Mouse (Mus musculus): ENCODE data around the gene Vwa1. TPM values are rescaled to one million over a fixed set of nuclear protein-coding genes. Genes with fewer than 3 reads are reported as not detected.
A peak's percentile ranks its signal among the peaks of the same experiment; 100 is the strongest.
"Not testable (repeated sequence)": the region's sequence is repeated elsewhere in the genome, so short reads cannot be mapped to it uniquely, and the experiment has no call there.

The Vwa1 gene
- 10 to 100 TPM in 1 of 2 experiments, 1 to 10 TPM in 1; 3.8 to 12.3 TPM for total RNA-seq (2021)
- long read RNA-seq, experiment 1, transcript Vwa1-201 (4 exons, 3,623 nt): major isoform, 32 of 41 reads
- long read RNA-seq, experiment 1, partial matches to known transcripts: 4 of 41 reads
- long read RNA-seq, experiment 1, other reads (novel, unspliced or antisense): 5 of 41 reads
- long read RNA-seq, experiment 2, transcript Vwa1-201 (4 exons, 3,623 nt): major isoform, 28 of 32 reads
- long read RNA-seq, experiment 2, partial matches to known transcripts: 3 of 32 reads
- long read RNA-seq, experiment 2, other reads (novel, unspliced or antisense): 1 of 32 reads

DNA sequence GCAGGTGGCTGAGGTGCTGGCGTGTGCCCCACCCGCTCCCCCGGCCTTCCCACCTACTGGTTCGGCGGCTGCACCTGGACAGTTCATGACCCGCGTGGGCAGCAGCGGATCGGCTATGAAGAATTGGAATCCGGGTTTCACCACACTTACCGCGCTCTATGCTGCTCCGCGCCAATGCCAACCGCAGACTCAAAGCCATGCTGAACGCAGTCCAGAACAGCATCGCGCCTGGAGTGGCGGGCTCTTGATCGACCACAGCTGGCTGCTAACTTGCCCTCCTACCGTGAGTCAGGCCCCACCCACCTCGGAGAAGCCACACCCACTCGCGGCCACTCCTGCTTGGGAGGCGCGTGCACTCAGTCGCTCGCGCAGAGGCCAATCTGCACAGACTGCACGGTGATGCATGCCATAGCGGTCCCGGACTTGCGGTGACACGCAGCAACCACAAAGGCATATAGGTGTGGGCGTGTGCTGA, at the start of gene Vwa1:
TSS of gene Vwa1 (minus strand) at position 419 of the 475 bp plus-strand sequence.
- peak; percentile 86 to 88 for DNase-seq (ENCODE audit: low spot score in 2 of 2)

DNA sequence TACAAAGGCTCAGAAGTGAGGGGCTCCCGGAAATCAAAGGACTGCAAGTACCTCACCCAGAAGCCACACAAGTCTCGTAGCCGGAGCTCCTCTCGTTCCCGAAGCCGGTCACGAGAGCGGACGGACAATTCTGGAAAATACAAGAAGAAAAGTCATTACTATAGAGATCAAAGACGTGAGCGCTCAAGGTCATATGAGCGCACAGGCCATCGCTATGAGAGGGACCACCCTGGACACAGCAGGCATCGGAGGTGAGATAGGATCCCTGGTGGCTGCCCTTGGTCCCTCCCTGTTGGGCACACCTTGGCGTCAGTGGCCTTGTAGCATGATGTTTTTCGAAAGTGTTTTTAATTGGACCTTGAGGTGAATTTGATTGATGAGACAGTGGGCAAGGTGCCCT, 48.9 kb upstream of the Vwa1 start:
- no peak for DNase-seq (ENCODE audit: low spot score in 2 of 2)

DNA sequence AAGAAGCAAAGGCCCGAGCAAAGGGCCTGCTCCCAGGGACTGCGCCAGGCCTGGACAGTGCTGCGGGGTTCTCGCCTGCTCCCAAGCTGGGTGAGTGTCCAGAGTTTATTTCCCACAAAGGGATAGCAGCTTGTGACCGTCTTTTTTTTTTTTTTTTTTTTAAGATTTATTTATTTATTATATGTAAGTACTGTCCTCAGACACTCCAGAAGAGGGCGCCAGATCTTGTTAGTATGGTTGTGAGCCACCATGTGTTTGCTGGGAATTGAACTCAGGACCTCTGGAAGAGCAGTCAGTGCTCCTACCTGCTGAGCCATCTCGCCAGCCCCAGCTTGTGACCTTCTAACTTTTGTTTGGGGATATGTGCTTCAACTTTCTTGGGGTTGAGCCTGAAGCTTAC, 46.5 kb upstream of the Vwa1 start:
- DNase-seq (ENCODE audit: low spot score in 2 of 2): no peak

DNA sequence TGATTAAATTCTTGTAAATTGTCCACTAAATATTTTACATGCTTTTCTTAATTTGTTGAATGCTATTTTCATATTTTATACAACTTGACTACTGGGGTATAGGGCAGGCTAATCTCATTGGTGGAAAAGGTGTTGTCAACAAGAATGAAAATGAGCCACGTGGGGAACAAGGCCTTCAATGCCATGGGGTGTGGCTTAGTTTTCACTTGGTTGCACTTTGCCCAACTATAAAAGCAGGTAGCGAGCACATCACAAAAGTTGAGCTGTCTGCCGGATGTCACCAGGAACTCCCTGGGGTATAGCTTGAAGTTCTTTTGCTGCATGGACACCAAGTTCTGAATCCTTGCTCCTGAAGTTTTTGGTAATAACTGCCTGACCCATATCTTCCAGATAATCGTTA, 43.0 kb upstream of the Vwa1 start:
- no peak for DNase-seq (ENCODE audit: low spot score in 2 of 2)

DNA sequence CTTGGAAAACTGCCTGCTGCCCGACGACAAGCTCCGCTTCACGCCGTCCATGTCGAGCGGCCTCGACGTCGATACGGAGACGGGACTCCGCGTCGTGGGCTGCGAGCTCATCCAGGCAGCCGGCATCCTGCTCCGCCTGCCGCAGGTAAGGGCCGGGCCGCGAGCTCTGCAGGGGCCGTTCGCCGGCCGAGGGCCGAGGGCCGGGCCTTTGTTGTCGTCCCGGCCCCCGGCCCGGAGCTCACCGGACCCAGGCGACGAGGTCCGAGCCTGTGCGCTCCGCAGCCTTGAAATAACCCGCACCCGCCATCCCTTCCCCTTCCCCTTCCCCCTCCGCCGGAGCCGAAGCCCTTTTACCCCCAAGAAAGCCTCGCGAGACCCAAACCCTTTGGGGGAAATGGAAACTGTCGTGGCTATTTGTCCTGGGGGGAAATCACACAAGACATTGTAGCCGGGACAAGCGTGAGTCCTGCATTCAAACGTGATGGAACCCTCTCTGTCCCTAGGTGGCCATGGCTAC, 38.2 kb upstream of the Vwa1 start:
- no peak for DNase-seq (ENCODE audit: low spot score in 2 of 2)

DNA sequence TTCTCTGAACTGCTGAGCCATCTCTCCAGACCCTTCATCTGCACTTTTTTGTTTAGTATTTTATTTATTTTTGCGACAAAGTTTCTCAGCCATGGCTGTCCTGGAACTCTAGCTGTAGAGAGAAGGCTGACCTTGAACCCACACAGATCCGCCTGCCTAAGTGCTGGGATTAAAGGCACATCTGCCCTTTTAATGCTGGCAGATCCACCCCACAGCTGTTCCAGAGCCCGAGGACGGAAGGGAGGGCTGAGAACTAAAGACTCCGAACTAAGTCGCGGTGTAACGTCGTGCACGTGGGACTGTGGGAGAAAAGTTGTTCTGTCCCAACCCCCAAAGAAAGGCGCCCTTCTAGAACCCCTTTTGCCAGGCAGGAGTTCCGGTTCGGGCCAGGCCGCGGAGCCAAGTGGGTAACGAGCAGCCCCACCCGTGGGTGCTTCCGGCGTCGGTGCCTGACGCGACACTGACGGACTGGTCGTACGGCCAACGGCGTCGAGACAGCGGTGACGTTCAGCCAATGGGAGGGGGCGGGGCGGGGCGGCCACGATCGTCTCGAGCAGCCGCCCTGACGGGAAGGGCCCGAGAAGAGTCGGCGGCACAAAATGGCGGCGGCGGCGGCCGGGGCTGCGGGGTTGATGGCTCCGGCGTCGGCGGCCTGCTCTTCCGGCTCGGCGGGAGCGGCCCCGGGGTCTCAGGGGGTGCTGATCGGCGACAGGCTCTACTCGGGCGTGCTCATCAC, 37.6 kb upstream of the Vwa1 start, which contains the start of gene Ccnl2:
TSS of gene Ccnl2 (plus strand) at position 561 of the 736 bp plus-strand sequence.
- DNase-seq (ENCODE audit: low spot score in 2 of 2): peak; percentile 84 to 85

DNA sequence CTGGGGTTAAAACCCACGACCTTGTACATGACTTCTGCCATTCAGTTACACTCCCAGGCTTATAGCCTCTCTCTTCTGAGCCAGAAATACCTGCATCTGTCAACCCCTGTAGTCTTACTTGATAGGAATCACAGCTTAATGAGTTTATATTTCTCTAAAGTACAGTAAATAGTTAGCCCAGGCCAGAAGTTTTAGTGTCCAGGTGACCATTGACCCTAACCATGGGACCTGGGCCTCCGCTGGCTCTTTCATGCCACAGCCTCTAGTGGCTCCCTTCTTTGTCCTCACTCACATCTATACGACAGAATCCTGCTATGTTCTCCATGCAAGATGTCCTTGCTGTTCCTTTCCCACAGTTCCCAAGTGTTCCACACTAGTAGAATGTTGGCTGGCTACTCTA, 33.3 kb upstream of the Vwa1 start:
- DNase-seq (ENCODE audit: low spot score in 2 of 2): no peak

DNA sequence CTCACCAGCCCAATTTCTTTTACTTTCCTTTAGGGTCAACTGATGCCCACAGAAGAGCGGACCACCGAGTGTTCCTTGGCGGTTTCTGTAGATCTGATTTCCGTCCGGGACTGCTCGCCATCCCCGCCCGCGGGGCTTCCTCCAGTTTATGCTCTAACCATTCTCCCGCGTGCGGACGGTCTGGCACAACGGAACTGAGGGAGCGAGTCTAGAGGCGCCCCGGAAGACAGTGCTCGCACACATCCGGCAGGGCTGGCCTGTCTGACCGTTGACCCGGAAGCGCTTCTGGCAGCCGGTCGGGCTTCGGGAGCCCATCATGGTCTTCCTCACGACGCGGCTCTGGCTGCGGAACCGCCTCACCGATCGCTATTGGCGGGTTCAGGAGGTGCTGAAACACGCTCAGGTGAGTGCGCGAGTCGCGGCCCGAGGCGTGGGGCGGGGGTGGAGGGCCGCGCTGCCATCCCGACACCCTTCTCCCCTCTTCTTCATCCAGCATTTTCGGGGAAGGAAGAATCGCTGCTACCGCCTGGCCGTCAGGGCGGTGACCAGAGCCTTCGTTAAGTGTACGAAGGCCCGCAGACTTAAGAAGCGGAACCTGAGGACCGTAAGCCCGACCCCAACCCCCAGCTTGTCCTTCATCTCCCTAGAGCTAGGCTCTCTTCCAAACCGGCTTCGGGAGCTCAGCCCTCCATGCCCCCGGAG, 29.0 kb upstream of the Vwa1 start:
- peak; percentile 97 to 98 for DNase-seq (ENCODE audit: low spot score in 2 of 2)

DNA sequence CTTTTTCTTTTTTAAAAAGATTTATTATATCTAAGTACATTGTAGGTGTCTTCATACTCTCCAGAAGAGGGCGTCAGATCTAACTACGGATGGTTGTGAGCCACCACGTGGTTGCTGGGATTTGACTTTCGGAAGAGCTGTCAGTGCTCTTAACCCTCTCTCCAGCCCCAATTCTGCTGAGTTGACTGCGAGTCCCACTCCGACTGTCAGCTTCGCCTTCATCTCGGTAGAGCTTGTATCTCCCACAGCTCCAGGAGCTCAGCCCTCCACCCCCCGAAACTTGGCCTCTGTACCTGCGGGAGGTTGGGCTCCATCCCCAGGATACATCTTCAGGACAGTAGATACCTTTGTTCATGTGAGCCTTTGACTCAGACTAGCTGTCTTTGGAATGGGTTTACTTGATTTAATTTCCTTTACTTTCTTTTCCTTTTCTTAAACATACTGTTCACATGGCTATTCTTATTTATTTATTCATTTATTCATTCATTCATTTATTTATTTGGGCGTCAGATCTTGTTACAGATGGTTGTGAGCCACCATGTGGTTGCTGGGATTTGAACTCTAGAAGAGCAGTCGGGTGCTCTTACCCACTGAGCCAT, 28.3 kb upstream of the Vwa1 start, which contains the start of gene Mrpl20:
TSS of gene Mrpl20 (plus strand) at position 138 of the 599 bp plus-strand sequence.
- DNase-seq (ENCODE audit: low spot score in 2 of 2): no peak

DNA sequence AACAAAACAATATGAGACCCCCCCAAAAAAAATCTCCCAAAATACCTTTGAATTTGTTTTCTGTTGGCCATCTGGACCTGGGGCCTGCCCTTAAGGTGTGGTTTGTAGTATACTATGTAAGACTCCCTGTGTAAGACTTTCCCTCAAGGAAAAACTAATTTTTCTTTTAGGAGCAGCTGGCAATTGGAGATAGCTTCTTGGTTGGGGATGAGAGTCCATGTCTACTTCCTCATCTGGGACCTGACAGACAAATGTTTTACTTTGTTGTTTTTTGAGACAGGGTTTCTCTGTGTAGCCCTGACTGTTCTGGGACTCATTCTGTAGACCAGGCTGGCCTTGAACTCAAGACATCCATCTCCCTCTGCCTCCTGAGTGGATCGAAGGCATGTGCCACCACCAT, 27.6 kb upstream of the Vwa1 start:
- no peak for DNase-seq (ENCODE audit: low spot score in 2 of 2)

DNA sequence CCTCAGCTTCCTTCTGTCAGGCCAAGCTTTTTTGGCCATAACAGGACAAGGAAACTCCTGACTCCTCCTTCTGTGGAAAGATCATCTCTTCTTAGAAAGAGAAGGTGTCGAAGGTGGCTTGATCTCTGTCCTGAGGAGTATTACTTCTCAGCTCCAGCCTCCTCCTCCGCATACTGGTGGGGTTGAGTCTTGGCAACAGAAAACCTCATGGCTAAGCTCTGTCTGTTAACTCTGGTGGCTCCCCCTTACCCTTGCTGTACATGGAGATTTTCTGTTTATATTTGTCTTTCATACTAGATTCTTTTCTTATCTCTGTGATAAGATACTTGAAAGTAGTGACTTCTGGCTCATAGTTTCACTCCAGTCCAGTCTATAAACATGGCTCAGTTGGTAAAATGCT, 19.2 kb upstream of the Vwa1 start:
- DNase-seq (ENCODE audit: low spot score in 2 of 2): no peak

DNA sequence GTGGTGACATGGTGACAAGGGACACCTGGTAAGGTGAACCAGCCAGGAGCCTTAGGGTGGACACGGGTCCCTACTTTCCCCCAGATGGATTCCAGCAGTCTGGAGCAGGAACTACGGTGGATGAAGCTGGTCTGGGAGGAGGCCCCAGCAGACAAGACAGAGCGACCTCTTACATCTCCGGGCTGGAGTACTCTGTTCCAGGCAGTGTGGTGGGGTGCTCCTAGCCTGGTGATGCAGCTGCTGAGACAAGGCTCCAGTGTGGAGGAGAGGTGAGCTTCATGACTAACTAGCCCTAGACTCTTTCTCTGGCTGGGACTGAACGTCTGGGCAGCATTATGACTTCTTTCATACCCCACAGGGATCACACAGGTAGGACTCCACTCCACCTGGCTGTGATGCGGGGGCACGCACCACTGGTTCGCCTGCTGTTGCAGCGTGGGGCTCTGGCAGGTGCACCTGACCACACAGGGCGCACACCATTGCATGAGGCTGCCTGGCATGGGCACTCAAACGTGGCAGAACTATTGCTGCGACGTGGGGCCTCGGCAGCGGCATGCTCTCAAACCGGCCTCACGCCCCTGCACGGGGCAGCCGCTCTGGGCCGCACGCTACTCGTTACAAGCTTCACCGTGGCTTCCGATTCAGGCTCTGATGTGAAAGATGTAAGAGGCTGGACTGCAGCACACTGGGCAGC, 16.9 kb upstream of the Vwa1 start:
- no peak for DNase-seq (ENCODE audit: low spot score in 2 of 2)

DNA sequence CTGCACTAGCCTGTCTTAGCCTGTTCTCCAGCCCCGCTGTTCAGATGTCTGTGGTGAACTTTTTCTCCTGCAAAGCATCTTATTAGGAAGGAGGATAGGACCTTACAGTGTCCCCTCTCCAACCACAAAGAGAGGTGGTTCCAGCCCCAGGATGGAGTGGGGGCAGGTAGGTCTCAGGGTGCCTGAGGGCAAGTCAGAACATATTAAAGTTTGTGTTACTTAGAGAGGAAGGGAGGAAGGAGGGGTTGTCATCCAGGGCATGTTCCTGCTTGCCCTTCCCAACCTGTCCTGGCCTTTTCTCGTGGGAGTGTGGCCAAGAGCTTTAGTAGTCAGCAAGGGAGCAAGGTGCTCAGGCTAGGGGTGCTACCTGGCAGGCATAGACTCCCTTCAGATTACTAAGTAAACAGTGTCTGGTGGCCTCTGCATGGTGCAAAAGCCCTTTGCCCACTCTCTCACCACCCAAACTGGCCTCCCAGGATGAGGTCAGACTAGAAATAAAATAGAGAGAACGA, 16.2 kb upstream of the Vwa1 start:
- DNase-seq (ENCODE audit: low spot score in 2 of 2): no peak

DNA sequence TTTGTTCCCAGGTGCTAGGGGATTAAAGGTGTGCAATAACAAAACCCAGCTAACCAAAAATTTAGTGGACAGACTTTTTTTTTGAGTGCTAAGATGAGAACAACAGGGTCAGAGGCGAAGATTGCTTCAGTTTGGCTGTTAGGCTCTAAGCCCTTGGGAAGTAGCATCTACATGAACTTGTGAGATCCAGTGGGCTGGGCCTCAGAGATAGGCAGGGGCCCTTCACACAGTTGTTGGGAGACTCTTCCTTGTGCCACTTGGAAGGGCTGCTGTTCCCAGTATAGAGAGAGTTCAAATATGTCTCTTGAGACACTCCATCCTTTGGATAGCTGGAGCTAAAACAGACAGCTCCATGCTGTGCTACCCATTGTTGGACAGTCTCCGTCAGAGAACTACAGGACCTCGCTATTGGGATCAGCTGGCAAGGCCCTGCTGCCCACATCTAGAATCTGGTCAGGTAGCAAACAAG, 15.6 kb upstream of the Vwa1 start, which contains the start of gene Ankrd65:
TSS of gene Ankrd65 (plus strand) at position 419 of the 469 bp plus-strand sequence.
- DNase-seq (ENCODE audit: low spot score in 2 of 2): no peak

DNA sequence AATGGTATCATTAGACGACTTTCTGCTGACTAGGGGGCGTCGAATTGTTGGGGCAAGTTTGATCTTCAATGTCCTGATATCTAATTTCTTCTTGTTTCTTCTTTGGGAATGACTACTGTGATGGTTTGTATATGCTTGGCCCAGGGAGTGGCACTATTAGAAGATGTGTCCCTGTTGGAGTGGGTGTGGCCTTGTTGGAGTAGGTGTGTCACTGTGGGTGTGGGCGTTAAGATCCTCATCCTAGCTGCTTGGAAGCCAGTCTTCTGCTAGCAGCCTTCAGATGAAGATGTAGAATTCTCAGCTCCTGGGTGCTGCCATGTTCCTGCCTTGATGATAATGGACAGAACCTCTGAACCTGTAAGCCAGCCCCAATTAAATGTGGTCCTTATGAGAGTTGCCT, 14.3 kb upstream of the Vwa1 start:
- DNase-seq (ENCODE audit: low spot score in 2 of 2): not testable (repeated sequence)

DNA sequence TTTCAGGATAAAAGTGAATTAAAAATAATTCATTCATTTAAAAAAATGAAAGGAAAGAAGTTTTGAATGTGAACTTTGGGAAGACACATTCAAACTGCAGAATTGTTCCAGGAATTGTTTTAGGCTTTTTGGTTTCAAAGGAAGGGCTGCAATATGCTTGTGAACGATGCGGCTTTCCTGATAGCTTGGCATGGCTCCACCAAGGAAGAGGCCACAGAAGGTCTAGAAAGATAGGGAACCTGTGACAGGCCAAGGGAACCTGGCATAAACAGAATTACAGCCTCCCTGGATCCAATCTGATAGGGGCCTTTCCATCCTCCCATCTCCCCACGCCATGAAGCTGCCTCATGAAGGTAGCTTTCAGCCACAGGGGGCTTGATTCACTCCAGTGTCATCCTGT, 13.8 kb upstream of the Vwa1 start:
- DNase-seq (ENCODE audit: low spot score in 2 of 2): no peak

DNA sequence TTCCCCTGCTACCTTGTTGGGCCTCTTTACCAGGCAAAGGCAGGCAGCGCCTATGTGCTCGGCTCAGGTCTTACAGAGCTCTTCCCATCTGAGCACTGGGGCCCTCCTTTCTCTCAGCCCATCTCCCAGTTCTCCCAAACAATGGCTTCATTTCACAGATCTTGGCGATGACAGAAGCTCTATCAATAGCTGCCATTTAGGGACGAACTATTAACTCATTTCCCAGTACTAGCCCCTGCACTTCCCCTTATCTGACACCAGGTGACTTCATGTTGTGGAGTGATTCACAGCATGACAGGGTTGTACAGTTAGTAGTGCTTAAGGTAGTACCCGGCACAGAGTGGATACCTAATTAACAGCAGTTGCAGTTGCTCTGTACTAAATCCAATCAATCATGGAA, 11.3 kb upstream of the Vwa1 start, which contains the start of gene Tmem88b:
TSS of gene Tmem88b (minus strand) at position 56 of the 400 bp plus-strand sequence.
- no peak for DNase-seq (ENCODE audit: low spot score in 2 of 2)

DNA sequence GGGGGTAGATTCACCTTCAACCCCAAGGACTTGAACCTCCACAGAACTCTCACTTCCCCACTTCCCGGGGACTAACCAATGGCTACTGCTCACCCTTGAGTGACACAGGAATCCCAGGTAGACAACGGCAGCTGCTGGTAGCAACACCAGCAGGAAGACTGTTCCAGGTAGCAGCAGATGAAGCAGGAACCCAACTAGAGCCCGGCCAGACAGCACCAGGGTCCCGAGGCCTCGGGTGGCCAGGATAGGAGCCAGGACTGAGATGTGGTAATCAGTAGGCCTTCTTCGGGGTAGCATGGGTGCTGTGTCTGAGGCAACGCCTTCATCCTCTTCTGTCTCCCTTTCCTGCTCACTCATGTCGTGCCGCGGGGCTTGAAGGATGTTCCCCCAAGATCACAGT, 10.7 kb upstream of the Vwa1 start:
- DNase-seq (ENCODE audit: low spot score in 2 of 2): no peak

DNA sequence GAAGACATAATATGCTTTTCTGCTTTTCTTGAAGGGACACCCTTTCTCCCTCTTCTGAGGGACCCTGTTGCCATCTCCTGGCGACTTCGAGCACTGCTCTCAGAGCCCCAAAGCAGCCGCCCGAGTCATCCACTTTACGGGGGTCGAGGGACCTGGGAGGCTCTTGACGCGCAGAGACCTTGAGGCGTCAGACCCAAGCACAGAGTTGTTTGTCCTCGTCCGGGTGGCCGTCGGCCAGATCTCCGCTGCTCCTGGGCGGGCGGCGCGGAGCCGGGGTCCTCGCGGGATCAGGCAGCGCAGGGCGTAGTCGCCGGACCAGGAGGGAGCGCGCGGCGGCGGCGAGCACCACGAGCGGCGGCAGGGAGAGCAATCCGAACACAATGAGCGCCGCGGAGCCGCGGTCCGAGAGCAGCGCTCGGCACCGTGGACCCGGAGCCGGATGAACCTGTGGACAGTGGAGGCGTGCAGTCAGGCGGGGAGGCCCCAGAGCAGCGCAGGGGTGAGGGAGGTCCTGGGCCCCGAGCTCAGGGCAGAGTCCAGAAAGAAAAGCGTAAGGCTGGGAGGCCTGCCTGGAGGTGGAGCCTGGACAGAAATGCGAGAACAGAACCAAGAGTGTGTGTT, 9.7 kb upstream of the Vwa1 start:
- DNase-seq (ENCODE audit: low spot score in 2 of 2): peak; percentile 68 to 74
